Mouse (Mus musculus) olfactory bulb, adult 2 months (tissue): Measurements from ENCODE around the gene Dmrtc2.

ENCODE experiments used
- CTCF ChIP-seq: fragments of 200-500 bp; IDR thresholded peaks from 2 replicates; pipeline ENCODE4 v1.5.1; 2012; ENCODE audit warnings: low read depth, mild to moderate bottlenecking, low read length, moderate library complexity; ENCODE audit not compliant: insufficient read depth
- POLR2A ChIP-seq: fragments of 200-500 bp; IDR thresholded peaks from 2 replicates; pipeline ENCODE4 v1.6.1; 2012; ENCODE audit warnings: mild to moderate bottlenecking, low read depth, low read length, moderate library complexity; ENCODE audit not compliant: insufficient read depth

GRCm38 (mm10) chr7:24861913-24862312 is 7.9 kb upstream of the Dmrtc2 start, which contains the start of gene Gm9844:
- TF ChIP-seq POLR2A (no peak), CTCF (no peak)
